Mouse (Mus musculus) liver (tissue): ENCODE data around the gene S1pr3.
A peak's percentile ranks its signal among the peaks of the same experiment; 100 is the strongest.

ENCODE experiments used
- DNase-seq: peaks from one replicate; pipeline ENCODE4 v3.0.0-alpha.2; 2020; ENCODE audit warnings: mixed read lengths

The S1pr3 gene

GRCm38 (mm10) chr13:51408519-51409001 is at the start of gene S1pr3:
TSS of gene S1pr3 (plus strand) at chr13:51408639.
- peak; percentile 63 for DNase-seq

GRCm38 (mm10) chr13:51360441-51360962 is 47.9 kb upstream of the S1pr3 start:
- no peak for DNase-seq

GRCm38 (mm10) chr13:51363390-51363789 is 45.0 kb upstream of the S1pr3 start:
- DNase-seq: no peak

- no peak for DNase-seq
Measured at GRCm38 (mm10) chr13:51363985-51364384, 44.5 kb upstream of the S1pr3 start.

DNA sequence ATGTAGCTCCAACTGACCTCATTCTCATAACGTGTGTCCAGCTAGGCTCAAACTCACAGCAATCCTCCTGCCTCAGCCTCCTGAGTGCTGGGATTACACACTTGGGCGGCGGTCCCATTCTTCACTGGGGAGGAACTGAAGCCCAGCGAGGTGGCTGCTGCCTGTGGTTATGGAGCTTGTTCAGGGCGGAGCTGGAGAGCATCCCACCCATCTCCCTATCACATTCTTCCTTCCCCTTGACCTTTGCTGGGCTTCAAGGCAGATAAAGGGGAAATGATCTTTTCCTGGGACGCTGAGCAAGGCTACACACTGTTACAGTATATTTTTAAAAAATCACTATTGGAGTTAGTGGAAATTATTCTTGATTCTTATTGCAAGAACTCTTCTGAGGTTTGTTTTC is 43.2 kb upstream of the S1pr3 start:
- DNase-seq: no peak

DNA sequence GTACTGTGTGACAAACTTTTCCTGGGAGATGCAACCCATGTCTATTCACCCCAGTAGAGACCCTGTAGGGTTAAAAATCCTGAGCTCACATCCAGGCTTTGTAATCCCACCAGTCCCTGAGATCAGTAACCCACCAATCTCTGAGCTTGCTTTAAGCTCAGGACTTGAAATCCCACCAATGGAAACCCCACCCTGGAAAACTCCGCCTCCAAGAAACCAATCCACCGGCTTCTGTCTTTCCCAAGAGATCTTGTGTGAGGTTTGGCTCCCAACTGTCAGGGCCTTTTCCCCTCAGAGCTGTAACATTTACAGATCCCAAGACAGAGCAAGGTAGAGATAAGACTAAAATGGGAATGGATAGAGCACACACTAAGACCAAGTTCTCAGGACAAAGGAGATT is 40.1 kb upstream of the S1pr3 start:
- DNase-seq: no peak

DNA sequence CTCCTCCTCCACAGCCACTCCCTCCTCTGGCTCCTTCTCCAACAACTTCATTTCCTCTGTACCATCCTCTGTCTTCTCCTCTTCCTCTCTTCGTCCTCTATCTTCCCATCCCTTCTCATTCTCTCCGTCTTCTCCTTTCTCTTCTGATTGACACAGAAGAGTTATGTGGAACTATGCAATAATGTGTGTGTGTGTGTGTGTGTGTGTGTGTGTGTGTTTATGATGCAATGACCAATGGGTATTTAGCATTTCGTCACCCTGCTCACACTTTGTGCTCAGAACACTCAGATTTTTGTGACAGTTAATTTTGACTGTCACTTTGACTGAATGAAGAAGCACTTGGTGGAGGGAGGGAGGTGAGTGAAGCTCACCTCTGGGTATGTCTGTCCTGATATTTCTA is 39.1 kb upstream of the S1pr3 start:
- DNase-seq: no peak

DNA sequence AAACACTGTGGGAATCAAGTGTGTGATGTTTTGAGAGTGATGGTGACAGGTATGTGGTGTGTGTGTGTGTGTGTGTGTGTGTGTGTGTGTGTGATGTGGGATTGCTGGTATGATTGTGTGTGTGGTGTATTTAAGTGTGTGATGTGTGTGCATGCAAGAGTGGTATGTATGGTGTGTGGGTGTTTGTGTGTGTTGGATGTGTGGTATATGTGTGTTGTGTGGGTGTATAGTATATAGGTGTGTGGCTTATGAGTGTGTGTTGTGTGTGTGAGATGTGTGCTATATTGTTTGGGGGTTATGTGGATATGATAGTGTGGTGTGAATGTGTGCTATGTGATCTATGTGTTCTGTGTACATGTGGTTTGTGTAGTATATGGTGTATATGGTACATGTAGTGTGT is 35.4 kb upstream of the S1pr3 start:
- DNase-seq: no peak

GRCm38 (mm10) chr13:51374026-51374807 is 34.2 kb upstream of the S1pr3 start:
- DNase-seq: no peak

- DNase-seq: peak; percentile 6
Measured at GRCm38 (mm10) chr13:51378126-51378525, 30.3 kb upstream of the S1pr3 start.

DNA sequence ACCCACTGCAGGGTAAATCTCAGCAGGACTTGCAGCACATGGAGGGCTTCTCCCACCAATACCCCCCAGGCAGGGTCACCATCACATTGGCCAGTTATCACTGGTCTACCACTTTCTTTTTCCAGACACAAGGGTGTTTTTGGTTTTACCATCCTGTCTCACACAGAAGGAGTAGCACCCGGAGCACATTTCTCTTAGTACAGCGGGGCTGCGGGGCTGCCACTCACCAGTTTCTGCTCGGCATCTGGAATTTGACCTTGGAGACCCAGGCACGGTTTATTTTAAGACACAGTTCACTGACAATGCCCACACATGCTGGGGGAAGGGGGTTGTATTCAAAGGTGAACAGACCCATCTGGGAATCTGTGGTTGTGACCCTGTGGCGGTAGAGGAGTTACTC is 28.8 kb upstream of the S1pr3 start:
- DNase-seq: no peak

GRCm38 (mm10) chr13:51381498-51381897 is 26.9 kb upstream of the S1pr3 start:
- DNase-seq: no peak

DNA sequence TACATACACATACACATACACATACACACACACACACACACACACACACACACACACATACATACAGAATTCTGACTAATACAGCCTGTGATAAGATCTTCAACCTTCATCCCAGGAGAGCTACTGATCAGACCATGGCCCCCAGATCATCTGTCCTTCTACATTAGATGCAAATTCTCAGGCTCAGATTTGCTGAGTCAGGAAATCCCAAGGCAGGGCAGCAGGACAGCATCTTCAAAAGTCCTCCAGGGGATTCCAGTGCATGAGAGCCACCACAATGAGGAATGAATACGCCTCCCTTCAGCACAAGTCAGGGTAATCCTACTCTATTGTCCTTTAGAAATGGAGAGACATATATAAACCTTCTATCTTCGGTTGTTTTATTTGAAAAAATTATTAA is 23.5 kb upstream of the S1pr3 start:
- no peak for DNase-seq

DNA sequence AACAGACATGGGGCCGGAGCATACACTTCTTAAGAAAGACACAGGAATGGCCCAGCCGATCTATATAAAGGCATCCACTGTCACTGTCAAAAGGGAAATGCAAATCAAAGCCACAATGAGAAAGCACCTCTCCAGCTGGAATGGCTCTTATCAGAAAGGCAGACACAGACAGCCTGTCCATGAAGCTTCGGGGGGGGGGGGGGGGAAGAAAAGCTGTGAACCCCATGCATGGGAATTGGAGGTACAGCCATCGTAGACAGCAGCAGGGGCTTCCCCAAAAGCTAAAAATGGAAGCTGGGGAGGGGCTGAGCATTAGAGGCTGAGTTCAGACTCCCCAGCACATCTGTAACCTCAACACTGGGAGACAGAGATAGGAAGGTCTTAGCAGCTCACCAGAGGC is 20.5 kb upstream of the S1pr3 start:
- no peak for DNase-seq

GRCm38 (mm10) chr13:51390398-51390797 is 18.0 kb upstream of the S1pr3 start:
- DNase-seq: no peak

GRCm38 (mm10) chr13:51391359-51391916 is 17.0 kb upstream of the S1pr3 start:
- no peak for DNase-seq

- no peak for DNase-seq
Measured at GRCm38 (mm10) chr13:51392256-51392655, 16.2 kb upstream of the S1pr3 start.

DNA sequence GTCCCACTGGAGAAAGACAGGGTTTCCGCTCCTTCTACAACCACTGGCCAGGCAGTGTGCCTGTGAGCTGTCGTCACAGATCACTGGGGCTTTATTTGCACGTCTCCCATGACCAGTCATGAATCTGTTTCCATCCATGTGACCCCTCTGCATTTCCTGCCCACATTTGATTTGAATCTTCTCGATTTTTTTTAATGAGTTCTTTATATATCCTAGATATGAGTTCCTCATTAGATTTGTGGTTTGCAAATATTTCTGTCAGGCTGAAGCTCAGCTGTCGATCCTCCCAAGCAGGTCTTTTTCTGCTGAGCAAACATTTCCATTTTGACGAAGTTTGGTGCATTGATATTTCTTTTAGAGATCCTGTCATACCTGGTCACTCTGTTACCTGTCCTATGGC is 10.6 kb upstream of the S1pr3 start:
- no peak for DNase-seq

GRCm38 (mm10) chr13:51399562-51399961 is 8.9 kb upstream of the S1pr3 start:
- DNase-seq: no peak

DNA sequence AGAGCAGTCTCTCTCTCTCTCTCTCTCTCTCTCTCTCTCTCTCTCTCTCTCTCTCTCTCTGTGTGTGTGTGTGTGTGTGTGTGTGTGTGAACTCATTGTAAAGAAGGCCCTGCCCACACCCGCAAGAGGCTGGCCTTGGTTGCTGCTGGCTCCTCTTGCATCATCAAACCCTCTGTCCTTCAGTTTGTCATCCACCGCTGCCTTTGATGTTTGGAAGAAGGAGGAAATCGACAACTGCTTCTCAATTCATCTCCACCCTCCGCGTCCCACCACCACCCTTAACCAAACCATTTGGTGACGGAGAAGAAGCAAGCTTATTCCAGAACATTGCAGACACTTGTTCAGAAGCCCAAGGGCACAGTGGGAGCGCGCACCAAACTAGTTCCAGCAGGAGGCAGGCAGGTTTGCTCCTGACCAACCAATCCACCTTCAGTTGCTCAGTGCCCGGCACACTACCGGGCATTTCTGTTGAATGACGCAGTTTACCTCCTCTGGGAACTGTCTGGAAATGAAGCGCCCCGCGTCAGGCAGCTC is 8.2 kb upstream of the S1pr3 start:
- no peak for DNase-seq

- DNase-seq: peak; percentile 29
Measured at GRCm38 (mm10) chr13:51400736-51401501, 7.5 kb upstream of the S1pr3 start.

GRCm38 (mm10) chr13:51404566-51404965 is 3.9 kb upstream of the S1pr3 start:
- no peak for DNase-seq

DNA sequence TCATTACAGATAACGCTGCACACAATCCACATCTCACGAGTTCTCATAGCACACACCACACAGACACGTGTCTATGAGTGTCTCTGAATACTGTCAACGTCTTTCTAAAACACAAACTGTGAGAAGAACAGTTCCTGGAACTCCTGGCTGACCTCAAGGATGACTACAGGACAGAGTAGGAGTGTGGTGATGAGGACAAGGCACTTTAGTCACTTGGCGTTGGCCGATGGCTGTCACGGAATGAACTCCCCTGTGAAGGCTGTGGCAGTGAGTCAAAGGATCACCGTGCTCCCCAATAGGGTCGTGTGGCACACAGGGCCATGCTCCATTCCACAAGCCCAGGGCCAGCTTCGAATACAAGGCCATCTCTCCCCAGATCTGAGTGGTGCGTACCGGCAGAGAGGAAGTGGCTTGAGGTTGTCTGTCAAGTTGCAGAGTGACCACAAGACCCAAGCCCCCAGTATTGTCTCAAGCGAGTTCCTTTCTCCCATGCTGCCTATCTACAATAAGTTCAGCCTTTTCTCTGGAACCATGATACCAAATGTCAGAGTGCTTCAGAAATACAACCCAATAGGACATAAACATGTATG is 2.6 kb upstream of the S1pr3 start:
- DNase-seq: no peak
